Mouse (Mus musculus): ENCODE results near the gene Gipc2. TPM values are rescaled to one million over a fixed set of nuclear protein-coding genes. Genes with fewer than 3 reads are reported as not detected.
A peak's percentile ranks its signal among the peaks of the same experiment; 100 is the strongest.
"Not testable (repeated sequence)": the region's sequence is repeated elsewhere in the genome, so short reads cannot be mapped to it uniquely, and the experiment has no call there.

The Gipc2 gene
- polyA plus RNA-seq, 1 experiment from 2014 or later = 3.4 TPM

DNA sequence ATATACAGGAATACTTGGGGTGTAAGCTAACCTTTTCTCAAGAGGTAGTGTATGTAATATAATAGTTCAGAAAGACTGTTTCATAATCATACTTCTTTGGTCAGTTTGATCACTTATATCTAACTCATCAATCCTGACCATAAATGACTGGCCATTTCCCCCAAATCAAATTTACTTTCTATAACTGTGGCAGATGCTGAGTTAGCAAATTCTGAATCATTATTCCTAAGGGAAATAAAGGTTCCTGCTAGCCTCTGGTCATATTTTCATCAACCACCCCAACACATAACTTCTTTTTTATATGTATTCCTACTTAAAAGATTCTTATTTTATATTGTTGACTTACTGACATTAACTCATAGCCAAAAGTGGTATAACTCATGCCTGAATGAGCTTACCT, 36.9 kb upstream of the Gipc2 start:
- no peak overlapping the region for H3K4me3 ChIP-seq (replicated peaks)
- H3K36me3 ChIP-seq = no peaks in the 10 kb centered on the region
- H3K27ac ChIP-seq = no peak overlapping the region
- no peaks in the 10 kb centered on the region for H3K9me3 ChIP-seq
- H3K9ac ChIP-seq (replicated peaks) = no peak overlapping the region
- ATAC-seq = no peak
- H3K4me2 ChIP-seq (replicated peaks) = no peak overlapping the region
- H3K4me1 ChIP-seq (replicated peaks) = 0 out of 2 replicates have a peak, but pooled peaks cover 3% of the 10 kb centered on the region
- no peaks in the 10 kb centered on the region for H3K27me3 ChIP-seq

DNA sequence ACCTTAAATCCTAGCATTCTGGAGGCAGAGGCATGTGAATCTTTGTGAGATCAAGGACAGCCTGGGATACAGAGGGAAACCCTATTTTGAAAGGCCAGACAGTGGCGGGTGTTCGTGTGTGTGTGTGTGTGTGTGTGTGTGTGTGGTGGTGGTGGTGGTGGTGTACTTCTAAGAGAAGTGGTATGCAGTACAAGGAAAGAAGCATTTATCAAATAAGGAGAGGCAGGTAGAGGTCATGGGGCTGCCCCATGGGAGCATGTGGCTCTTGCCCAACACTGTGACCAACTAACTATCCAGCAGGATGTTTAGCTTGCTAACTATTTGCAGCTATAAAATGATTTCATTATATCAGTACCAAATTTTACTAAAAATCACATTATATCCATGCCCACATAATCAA, 35.6 kb upstream of the Gipc2 start:
- Histone ChIP-seq H3K4me1 (replicated peaks) (no peaks in the 10 kb centered on the region), H3K9ac (replicated peaks) (no peak overlapping the region), H3K27me3 (no peaks in the 10 kb centered on the region), H3K4me2 (replicated peaks) (no peak overlapping the region), H3K36me3 (no peaks in the 10 kb centered on the region), H3K27ac (no peak overlapping the region), H3K9me3 (no peaks in the 10 kb centered on the region), H3K4me3 (replicated peaks) (no peak overlapping the region)
- 77% methylated on average over 2 of the region's 2 CpGs for WGBS
- no peak for ATAC-seq

DNA sequence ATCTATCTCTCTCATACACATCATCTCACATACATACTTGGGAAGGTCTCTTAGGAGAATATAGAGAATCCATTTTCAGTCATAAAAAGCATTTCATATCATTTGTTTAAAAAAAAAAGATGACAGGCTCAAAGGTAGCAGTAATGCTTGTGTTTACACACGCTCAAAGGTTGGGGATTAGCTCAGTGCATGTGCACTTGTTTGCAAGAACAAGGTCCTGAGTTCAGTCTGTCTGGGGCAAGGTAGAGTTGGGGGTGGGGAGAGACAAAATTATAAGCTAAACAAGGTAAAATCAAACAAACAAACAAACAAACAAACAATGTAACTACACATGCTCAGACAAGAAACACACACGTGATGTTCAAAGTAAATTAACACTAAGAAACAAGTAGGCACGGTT, 35.2 kb upstream of the Gipc2 start:
- Histone ChIP-seq H3K4me1 (replicated peaks) (no peaks in the 10 kb centered on the region), H3K4me2 (replicated peaks) (no peak overlapping the region), H3K36me3 (no peaks in the 10 kb centered on the region), H3K4me3 (replicated peaks) (no peak overlapping the region), H3K27ac (no peak overlapping the region), H3K27me3 (no peaks in the 10 kb centered on the region), H3K9me3 (no peaks in the 10 kb centered on the region), H3K9ac (replicated peaks) (no peak overlapping the region)
- WGBS = 91% methylated on average over 3 of the region's 3 CpGs
- no peak for ATAC-seq

DNA sequence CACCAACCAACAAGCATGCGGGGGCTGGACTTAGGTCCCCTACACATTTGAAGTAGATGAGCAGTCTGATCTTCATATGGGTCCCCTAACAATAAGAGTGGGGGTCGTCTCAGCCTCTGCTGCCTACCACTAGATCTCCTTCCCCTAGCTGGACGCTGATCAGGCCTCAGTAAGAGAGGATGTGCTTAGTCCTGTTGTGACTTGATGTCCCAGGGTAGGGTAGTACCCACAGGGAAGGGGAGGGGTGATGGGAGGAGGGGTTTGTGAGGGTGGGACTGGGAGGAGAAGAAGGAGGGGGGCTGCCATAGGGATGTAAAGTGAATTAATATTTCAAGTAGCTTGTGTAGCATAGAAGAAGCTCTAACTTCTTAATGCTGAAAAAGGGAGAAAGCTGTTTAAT, 33.1 kb upstream of the Gipc2 start:
- ATAC-seq = no peak
- Histone ChIP-seq H3K27me3 (0 out of 2 replicates have a peak, but pooled peaks cover 2% of the 10 kb centered on the region), H3K9me3 (no peaks in the 10 kb centered on the region), H3K36me3 (no peaks in the 10 kb centered on the region), H3K27ac (no peak overlapping the region), H3K4me1 (replicated peaks) (no peaks in the 10 kb centered on the region), H3K4me3 (replicated peaks) (no peak overlapping the region), H3K9ac (replicated peaks) (no peak overlapping the region), H3K4me2 (replicated peaks) (no peak overlapping the region)
- WGBS = 71% methylated on average over 3 of the region's 3 CpGs

DNA sequence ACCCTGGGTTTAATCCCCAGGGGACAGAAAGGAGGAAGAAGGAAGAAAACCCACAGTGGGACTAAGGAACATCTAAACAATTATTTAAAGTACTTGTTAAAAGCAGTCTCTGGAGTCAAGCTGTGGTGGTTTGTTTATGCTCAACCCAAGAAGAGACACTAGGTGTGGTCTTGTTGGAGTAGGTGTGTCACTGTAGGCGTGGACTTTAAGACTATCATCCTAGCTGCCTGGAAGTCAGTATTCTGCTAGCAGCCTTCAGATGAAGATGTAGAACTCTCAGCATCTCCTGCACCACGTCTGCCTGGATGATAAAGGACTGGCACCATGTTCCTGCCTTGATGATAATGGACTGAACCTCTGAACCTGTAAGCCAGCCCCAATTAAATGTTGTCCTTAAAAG, 31.2 kb upstream of the Gipc2 start:
- not testable (repeated sequence) for ATAC-seq; H3K9ac ChIP-seq (replicated peaks); H3K4me1 ChIP-seq (replicated peaks); H3K27me3 ChIP-seq; H3K4me2 ChIP-seq (replicated peaks); H3K9me3 ChIP-seq; H3K4me3 ChIP-seq (replicated peaks); H3K27ac ChIP-seq; H3K36me3 ChIP-seq
- WGBS = 33% methylated on average over 2 of the region's 2 CpGs

DNA sequence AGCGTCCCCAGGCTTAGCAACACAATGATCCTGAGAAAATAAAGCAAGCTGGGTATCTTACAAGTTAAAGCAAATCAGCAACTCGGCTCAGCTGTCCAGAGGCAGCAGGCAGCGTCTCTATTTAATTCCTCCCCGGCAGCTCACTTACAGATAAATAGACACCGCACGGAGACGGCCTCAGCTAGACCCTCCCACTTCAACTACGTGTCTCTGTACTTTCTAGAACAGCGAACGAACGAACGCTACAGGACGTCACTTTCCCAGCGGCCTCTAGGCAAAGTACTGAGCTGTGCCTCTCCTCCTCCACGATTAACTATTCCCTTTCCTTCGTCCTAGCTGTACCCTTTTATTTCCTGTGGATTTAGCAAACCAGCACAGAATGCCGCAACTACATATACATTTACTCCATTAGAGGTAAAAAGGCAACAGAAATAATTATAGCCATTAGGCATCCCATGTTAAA, 27.6 kb upstream of the Gipc2 start:
- Histone ChIP-seq H3K36me3 (no peaks in the 10 kb centered on the region), H3K27ac (peak overlapping the region; percentile 76), H3K27me3 (0 out of 2 replicates have a peak, but pooled peaks cover 2% of the 10 kb centered on the region), H3K9me3 (no peaks in the 10 kb centered on the region), H3K9ac (replicated peaks) (peak overlapping the region; percentile 59), H3K4me1 (replicated peaks) (peaks cover 16% of the 10 kb centered on the region), H3K4me3 (replicated peaks) (peak overlapping the region; percentile 40), H3K4me2 (replicated peaks) (peak overlapping the region; percentile 50)
- peak; percentile 99 for ATAC-seq
- 1% methylated on average over 17 of the region's 17 CpGs for WGBS

DNA sequence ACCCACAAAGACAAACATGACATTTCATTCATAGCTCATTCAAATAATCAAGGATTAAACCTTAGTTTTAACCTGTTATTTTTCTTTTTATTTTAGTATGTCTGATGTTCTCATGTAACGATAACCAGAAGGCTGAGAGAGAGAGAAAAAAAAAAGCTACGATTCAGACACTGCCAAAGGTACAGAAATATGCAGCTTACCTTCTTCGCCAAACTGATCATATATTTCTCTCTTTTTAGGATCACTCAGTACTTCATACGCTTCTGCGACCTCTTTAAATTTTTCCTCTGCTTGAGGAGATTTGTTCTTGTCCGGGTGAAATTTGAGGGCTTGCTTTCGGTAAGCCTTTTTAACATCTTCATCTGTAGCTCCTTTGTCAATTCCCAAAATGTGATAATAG, 27.1 kb upstream of the Gipc2 start:
- peak overlapping the region; percentile 59 for H3K9ac ChIP-seq (replicated peaks)
- H3K4me3 ChIP-seq (replicated peaks) = peak overlapping the region; percentile 40
- no peak for ATAC-seq
- 7% methylated on average over 7 of the region's 7 CpGs for WGBS
- H3K36me3 ChIP-seq = no peaks in the 10 kb centered on the region
- H3K27ac ChIP-seq = peak overlapping the region; percentile 76
- H3K4me2 ChIP-seq (replicated peaks) = peak overlapping the region; percentile 50
- 0 out of 2 replicates have a peak, but pooled peaks cover 2% of the 10 kb centered on the region for H3K27me3 ChIP-seq
- H3K9me3 ChIP-seq = no peaks in the 10 kb centered on the region
- peaks cover 16% of the 10 kb centered on the region for H3K4me1 ChIP-seq (replicated peaks)

DNA sequence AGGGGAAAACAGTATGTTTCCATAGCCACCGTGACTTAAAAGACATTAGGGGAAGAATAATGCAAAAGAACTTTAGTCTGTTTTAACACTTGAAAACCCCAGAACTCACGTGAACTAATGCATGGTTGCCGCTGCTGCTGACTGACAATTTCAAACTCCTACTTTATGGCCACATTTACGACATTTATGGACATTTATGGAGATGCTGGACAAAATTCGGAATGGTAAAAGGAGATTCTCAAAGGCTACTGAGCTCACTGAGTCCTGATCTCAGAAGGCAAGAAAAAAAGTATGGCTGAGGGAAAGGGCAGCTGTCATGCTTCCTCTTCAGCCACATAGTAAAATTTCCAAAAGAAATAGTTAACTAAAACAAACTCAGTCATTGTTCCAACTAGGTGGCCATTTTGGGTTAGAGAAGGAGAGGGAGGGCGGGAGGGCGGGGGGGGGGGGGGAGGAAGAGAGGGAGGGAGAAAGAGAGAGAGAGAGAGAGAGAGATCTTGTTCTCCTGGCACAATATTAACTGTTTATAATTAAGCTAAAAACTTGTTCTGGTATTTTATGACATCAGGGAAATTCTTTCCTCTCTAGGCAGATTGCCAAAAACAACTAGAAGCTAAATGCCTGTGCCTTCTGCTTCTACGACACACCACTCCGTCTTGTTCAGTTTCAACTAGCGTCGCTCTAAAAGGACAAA, 26.4 kb upstream of the Gipc2 start:
- H3K27me3 ChIP-seq = 0 out of 2 replicates have a peak, but pooled peaks cover 2% of the 10 kb centered on the region
- H3K9me3 ChIP-seq = no peaks in the 10 kb centered on the region
- H3K9ac ChIP-seq (replicated peaks) = peak overlapping the region; percentile 49
- no peaks in the 10 kb centered on the region for H3K36me3 ChIP-seq
- no peak overlapping the region for H3K27ac ChIP-seq
- no peak for ATAC-seq
- 55% methylated on average over 10 of the region's 11 CpGs for WGBS
- H3K4me1 ChIP-seq (replicated peaks) = peaks cover 16% of the 10 kb centered on the region
- H3K4me2 ChIP-seq (replicated peaks) = peak overlapping the region; percentile 54
- H3K4me3 ChIP-seq (replicated peaks) = peak overlapping the region; percentile 33

DNA sequence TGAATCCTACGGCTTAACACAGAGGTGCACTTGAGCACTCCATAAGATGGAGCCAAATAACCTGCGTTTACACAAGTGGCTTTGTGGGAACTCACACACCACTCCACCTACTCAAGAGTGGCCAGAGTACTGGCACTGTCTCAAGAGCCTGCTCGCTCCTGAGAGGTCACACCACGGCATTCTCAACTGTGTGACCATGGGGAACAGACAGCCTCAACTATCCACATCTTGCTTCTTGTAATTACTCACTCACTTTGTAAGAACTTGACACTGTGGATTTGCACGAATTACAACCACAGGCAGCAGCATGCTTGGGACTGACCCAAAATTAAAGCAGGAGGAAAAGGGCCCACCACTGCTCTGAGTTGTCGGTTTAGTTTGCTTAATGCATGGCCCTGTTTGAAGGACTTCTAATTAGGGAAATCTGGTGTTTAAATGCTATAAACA, 25.8 kb upstream of the Gipc2 start:
- Histone ChIP-seq H3K27ac (peak overlapping the region; percentile 19; the same call in 1 of the 2 replicates), H3K4me2 (replicated peaks) (peak overlapping the region; percentile 54), H3K9ac (replicated peaks) (peak overlapping the region; percentile 49), H3K9me3 (no peaks in the 10 kb centered on the region), H3K4me1 (replicated peaks) (peaks cover 16% of the 10 kb centered on the region), H3K4me3 (replicated peaks) (peak overlapping the region; percentile 33), H3K27me3 (0 out of 2 replicates have a peak, but pooled peaks cover 2% of the 10 kb centered on the region), H3K36me3 (no peaks in the 10 kb centered on the region)
- 54% methylated on average over 6 of the region's 6 CpGs for WGBS
- no peak for ATAC-seq

DNA sequence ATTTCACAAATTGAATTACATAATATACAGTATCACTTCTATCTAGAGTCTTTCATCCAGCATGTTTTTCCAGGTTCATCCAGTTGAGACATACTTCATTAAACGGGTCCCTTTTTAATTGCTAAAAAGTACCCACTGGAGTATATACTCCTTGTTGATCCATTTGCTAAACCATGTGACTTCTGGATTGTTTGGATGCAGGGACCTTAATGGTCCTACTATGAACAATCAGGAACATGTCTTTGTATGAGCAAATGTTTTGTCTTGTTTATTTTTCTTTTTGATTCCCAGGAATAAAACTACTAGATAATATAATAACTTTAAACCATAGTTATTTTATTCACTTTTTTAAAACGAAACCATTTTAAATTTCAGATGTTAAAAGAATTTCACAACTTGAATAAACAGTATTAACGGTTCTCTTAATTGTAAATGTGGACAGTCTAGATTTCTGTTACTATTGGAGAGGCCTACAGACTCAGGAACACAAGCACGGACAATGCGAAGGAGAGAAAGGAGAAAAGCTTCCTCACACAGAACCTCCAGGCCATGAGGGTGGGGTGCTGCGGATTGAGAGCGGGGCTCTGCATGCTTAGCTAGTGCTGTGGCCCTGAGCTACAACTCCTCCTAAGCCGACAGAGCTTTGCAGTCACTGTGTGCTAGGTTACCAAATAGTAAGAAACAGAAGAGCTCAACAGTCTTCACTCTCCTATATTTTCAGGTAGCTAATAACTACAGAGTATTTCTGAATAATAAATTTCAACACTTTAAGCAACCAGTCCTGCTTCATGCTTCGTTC, 24.8 kb upstream of the Gipc2 start:
- H3K9me3 ChIP-seq = no peaks in the 10 kb centered on the region
- peak overlapping the region; percentile 29 for H3K4me2 ChIP-seq (replicated peaks)
- H3K27ac ChIP-seq = no peak overlapping the region
- H3K4me3 ChIP-seq (replicated peaks) = peak overlapping the region; percentile 9; the same call in 1 of the 2 replicates
- no peak for ATAC-seq
- H3K9ac ChIP-seq (replicated peaks) = 0 out of 2 replicates have a peak overlapping the region, but pooled peaks have one; percentile 20
- H3K4me1 ChIP-seq (replicated peaks) = peaks cover 16% of the 10 kb centered on the region
- 78% methylated on average over 9 of the region's 9 CpGs for WGBS
- H3K36me3 ChIP-seq = 0 out of 2 replicates have a peak, but pooled peaks cover 4% of the 10 kb centered on the region
- 0 out of 2 replicates have a peak, but pooled peaks cover 2% of the 10 kb centered on the region for H3K27me3 ChIP-seq

DNA sequence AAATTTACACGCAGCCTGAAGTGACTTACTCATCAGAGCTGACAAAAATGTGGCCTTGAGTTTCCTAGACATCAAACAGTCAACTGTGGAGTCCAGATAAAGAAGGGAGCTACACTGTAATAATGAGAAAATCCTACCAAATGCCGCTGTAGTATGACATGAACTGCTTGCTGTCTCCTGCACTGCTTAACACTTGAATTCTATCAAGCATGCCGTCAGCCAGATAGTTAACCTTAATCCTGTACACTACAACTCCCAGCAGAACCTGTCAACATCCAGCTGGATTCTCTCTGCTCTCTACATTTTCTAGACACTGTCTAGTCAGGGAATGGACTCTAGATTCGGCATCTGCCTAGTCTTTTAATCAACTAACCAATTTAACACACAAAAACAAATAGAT, 23.3 kb upstream of the Gipc2 start:
- Histone ChIP-seq H3K4me2 (replicated peaks) (no peak overlapping the region), H3K27ac (no peak overlapping the region), H3K36me3 (peaks cover 12% of the 10 kb centered on the region; the same call in 1 of the 2 replicates), H3K4me1 (replicated peaks) (peaks cover 16% of the 10 kb centered on the region), H3K9ac (replicated peaks) (no peak overlapping the region), H3K9me3 (no peaks in the 10 kb centered on the region), H3K4me3 (replicated peaks) (no peak overlapping the region), H3K27me3 (no peaks in the 10 kb centered on the region)
- no peak for ATAC-seq
- 70% methylated on average over 4 of the region's 4 CpGs for WGBS

DNA sequence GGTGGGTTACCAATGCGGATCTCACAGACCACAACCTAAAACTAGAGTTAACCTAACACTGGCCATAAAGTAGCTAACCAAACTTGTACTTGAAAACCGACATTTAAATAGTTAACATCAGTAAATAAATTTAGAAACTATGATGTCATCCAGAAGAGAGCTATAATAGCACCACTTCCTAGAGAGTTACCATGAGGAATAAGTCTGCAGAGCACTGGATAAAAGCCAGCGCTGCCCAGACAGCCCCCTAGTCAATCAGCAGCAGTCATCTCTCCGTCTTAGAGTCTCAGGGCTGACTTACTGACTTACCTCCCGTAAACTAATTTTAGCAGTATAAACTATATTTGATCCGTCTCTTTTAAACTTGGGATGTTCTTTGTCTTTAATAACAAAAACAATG, 20.1 kb upstream of the Gipc2 start:
- H3K4me2 ChIP-seq (replicated peaks) = no peak overlapping the region
- H3K27me3 ChIP-seq = no peaks in the 10 kb centered on the region
- H3K27ac ChIP-seq = no peak overlapping the region
- H3K4me3 ChIP-seq (replicated peaks) = no peak overlapping the region
- H3K4me1 ChIP-seq (replicated peaks) = peaks cover 2% of the 10 kb centered on the region
- WGBS = 94% methylated on average over 6 of the region's 6 CpGs
- ATAC-seq = no peak
- peaks cover 17% of the 10 kb centered on the region for H3K36me3 ChIP-seq
- H3K9me3 ChIP-seq = no peaks in the 10 kb centered on the region
- H3K9ac ChIP-seq (replicated peaks) = no peak overlapping the region
